In the genomic region with DNA sequence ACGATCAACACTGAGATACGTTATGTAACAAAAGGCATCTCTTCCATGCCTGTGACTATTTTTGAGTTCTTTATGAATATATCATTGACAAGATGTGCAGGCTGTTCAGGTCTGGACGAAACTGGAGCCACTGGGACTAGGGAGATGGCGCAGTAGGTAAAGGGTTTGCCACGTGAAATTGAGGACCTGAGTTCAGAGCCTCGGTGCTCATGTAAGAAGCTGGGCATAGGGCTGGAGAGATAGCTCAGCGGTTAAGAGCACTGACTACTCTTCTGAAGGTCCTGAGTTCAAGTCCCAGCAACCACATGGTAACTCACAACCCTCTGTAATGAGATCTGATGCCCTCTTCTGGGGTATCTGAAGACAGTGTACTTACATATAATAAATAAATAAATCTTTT, we compare ENCODE assay signal across 23 mouse cellular contexts. TPM values are rescaled to one million over a fixed set of nuclear protein-coding genes. Genes with fewer than 3 reads are reported as not detected.
DNase-seq lines count a peak whose midpoint lies in the region; ATAC-seq lines count a peak whose summit lies in the region.
"Had no signal": no experiment of that assay in that cellular context is flagged by ENCODE, and none has a peak within 500 bp of the region (broad histone marks: within the 10 kb centered on the region; RNA-seq: fewer than 3 reads in every experiment).

No protein-coding gene starts in this region.

- H3K4me1 ChIP-seq in embryonic facial prominence, embryonic 10.5 days: peaks cover 55% of the 10 kb centered on the region

- intact Hi-C loops in heart, postnatal 10 days (cut with DNase I): no loop called here

- 94% methylated on average over 7 of the region's 7 CpGs for WGBS in embryonic facial prominence, embryonic 10.5 days

- H3K9me3 ChIP-seq in embryonic facial prominence, embryonic 10.5 days: peaks cover 3% of the 10 kb centered on the region; the same call in 1 of the 2 replicates
- H3K9me3 ChIP-seq: embryonic facial prominence, embryonic 12.5 days; embryonic facial prominence, embryonic 15.5 days; hindbrain, embryonic 10.5 days; hindbrain, embryonic 13.5 days had no signal

- H3K27me3 ChIP-seq in embryonic facial prominence, embryonic 10.5 days (replicated peaks; ENCODE audit: low read depth, poor library complexity, severe bottlenecking): no peaks in the 10 kb centered on the region
- H3K27me3 ChIP-seq: embryonic facial prominence, embryonic 12.5 days; embryonic facial prominence, embryonic 15.5 days; hindbrain, embryonic 13.5 days had no signal

- no peak for DNase-seq in frontal cortex, postnatal 10 days (ENCODE audit: low spot score in 2 of 2)
- DNase-seq in embryonic facial prominence, embryonic 10.5 days (ENCODE audit: low spot score): no peak
- DNase-seq in heart, postnatal 10 days: no peak
- DNase-seq in gastrocnemius, adult 18-20 months (ENCODE audit: low spot score): no peak
- DNase-seq: adrenal gland, adult 8-10 months; adrenal gland, postnatal 25 days; cerebellum, adult 11-12 months; cerebellum, adult 9-10 months; gastrocnemius, adult 2 months; gastrocnemius, postnatal 14 days; heart, adult 11 months; heart, postnatal 36 days had no signal

- ATAC-seq in frontal cortex, adult (ENCODE audit: low TSS enrichment): peak; percentile 66
- peak; percentile 10 for ATAC-seq in CD4-positive, CD25-positive, alpha-beta regulatory T cell, adult 4 months
- ATAC-seq: hindbrain, embryonic 16.5 days; intestine, embryonic 16.5 days had no signal

- H3K4me3 ChIP-seq in embryonic facial prominence, embryonic 10.5 days: no peak overlapping the region
- H3K4me3 ChIP-seq: embryonic facial prominence, embryonic 12.5 days; embryonic facial prominence, embryonic 15.5 days; gastrocnemius, adult 2 months; hindbrain, embryonic 10.5 days; hindbrain, embryonic 13.5 days had no signal

- H3K36me3 ChIP-seq in embryonic facial prominence, embryonic 10.5 days (replicated peaks): no peaks in the 10 kb centered on the region
- H3K36me3 ChIP-seq: embryonic facial prominence, embryonic 12.5 days; embryonic facial prominence, embryonic 15.5 days; hindbrain, embryonic 10.5 days; hindbrain, embryonic 13.5 days had no signal

- peak overlapping the region; percentile 57; the same call in 1 of the 2 replicates for H3K27ac ChIP-seq in embryonic facial prominence, embryonic 10.5 days (replicated peaks)
- H3K27ac ChIP-seq: embryonic facial prominence, embryonic 12.5 days; embryonic facial prominence, embryonic 15.5 days; gastrocnemius, adult 2 months; hindbrain, embryonic 13.5 days had no signal

RNA-seq across cellular contexts. Expression of a gene that starts 22.5 kb away (rescaled TPM):
- under 1 TPM in 1 of 2 experiments, not detected in 1; 0.35 TPM for polyA plus RNA-seq in CD4-positive, CD25-positive, alpha-beta regulatory T cell, adult 4 months (2017; shearing (Covaris generic))
- 0.96 and 1.0 TPM in 2 replicates for polyA plus RNA-seq in embryonic facial prominence, embryonic 10.5 days (2016; fragmentation: Nextera tagmentation; extraction: Ambion mirVana)
- total RNA-seq in heart, postnatal 10 days (2021): under 1 TPM; 0.12 TPM
- total RNA-seq in gastrocnemius, adult 18-20 months (2021): under 1 TPM in 1 of 2 experiments, not detected in 1; 0.07 TPM
- polyA plus RNA-seq: activated CD4-positive, CD25-positive, alpha-beta regulatory T cell, adult 4 months; forebrain, postnatal 0 days had no signal

RNA-seq across cellular contexts. Expression of a gene that starts 43.2 kb away (rescaled TPM):
- polyA plus RNA-seq in CD4-positive, CD25-positive, alpha-beta regulatory T cell, adult 4 months (2017; shearing (Covaris generic)): 100 to 1,000 TPM; 277 to 361 TPM
- polyA plus RNA-seq in embryonic facial prominence, embryonic 10.5 days (2016; fragmentation: Nextera tagmentation; extraction: Ambion mirVana): 0.50 and 0.78 TPM in 2 replicates
- under 1 TPM; 0.42 to 0.62 TPM for total RNA-seq in heart, postnatal 10 days (2021)
- total RNA-seq in gastrocnemius, adult 18-20 months (2021): not detected
- total RNA-seq: gastrocnemius, adult 2 months had no signal
- polyA plus RNA-seq: forebrain, embryonic 14.5 days; hindbrain, embryonic 13.5 days; hindbrain, embryonic 16.5 days had no signal
